Mouse (Mus musculus): ENCODE measurements at regions not wholly inside any gene's neighbourhood (a gene's known extent, or its start where the extent isn't known, plus 50 kb on each side); places are given as distances from the start of the nearest gene placed in this dataset.

GRCm38 (mm10) chr17:80891656-80892055, 52.8 kb upstream of the Tmem178 start:
- no peak for DNase-seq

- no peak for DNase-seq
Observed at GRCm38 (mm10) chr17:80889095-80889494, 55.3 kb upstream of the Tmem178 start.

GRCm38 (mm10) chr17:80887749-80888119, 56.7 kb upstream of the Tmem178 start:
- no peak for DNase-seq

GRCm38 (mm10) chr17:80887021-80887748, 57.2 kb upstream of the Tmem178 start:
- DNase-seq, result no peak

- DNase-seq, result no peak
Observed at GRCm38 (mm10) chr17:80886211-80886701, 58.2 kb upstream of the Tmem178 start.

- no peak for DNase-seq
Observed at GRCm38 (mm10) chr17:80885706-80886105, 58.7 kb upstream of the Tmem178 start.

- DNase-seq, result no peak
Observed at GRCm38 (mm10) chr17:80884886-80885285, 59.5 kb upstream of the Tmem178 start.

- no peak for DNase-seq
Observed at GRCm38 (mm10) chr17:80882476-80882875, 62.0 kb upstream of the Tmem178 start.

GRCm38 (mm10) chr17:80880325-80880724, 64.1 kb upstream of the Tmem178 start:
- no peak for DNase-seq

GRCm38 (mm10) chr17:80875352-80876044, 68.9 kb upstream of the Tmem178 start:
- DNase-seq, result no peak

GRCm38 (mm10) chr17:80870965-80871364, 73.5 kb upstream of the Tmem178 start:
- no peak for DNase-seq

- DNase-seq, result no peak
Observed at GRCm38 (mm10) chr17:80862338-80862737, 82.1 kb upstream of the Tmem178 start.

- DNase-seq, result no peak
Observed at GRCm38 (mm10) chr17:80846996-80847810, 97.2 kb upstream of the Tmem178 start.

- no peak for DNase-seq
Observed at GRCm38 (mm10) chr17:80845349-80845748, 99.1 kb upstream of the Tmem178 start.

- no peak for DNase-seq
Observed at GRCm38 (mm10) chr17:80841903-80842302, 102.5 kb upstream of the Tmem178 start.

- no peak for DNase-seq
Observed at GRCm38 (mm10) chr17:80840896-80841295, 103.5 kb upstream of the Tmem178 start.

GRCm38 (mm10) chr17:80840452-80840851, 104.0 kb upstream of the Tmem178 start:
- DNase-seq, result no peak

GRCm38 (mm10) chr17:80834701-80835100, 106.4 kb upstream of the Map4k3 start:
- DNase-seq, result no peak

GRCm38 (mm10) chr17:80834176-80834517, 105.9 kb upstream of the Map4k3 start:
- no peak for DNase-seq

GRCm38 (mm10) chr17:80833355-80834175, 105.3 kb upstream of the Map4k3 start:
- no peak for DNase-seq

- no peak for DNase-seq
Observed at GRCm38 (mm10) chr17:80831686-80832085, 103.4 kb upstream of the Map4k3 start.

- no peak for DNase-seq
Observed at GRCm38 (mm10) chr17:80827896-80828295, 99.6 kb upstream of the Map4k3 start.

GRCm38 (mm10) chr17:80827361-80827760, 99.1 kb upstream of the Map4k3 start:
- no peak for DNase-seq

All from thymus, adult 18-20 months (tissue).